Mouse (Mus musculus) left cerebral cortex, adult 2 months (tissue): ENCODE results near the gene Cypt12. TPM values are rescaled to one million over a fixed set of nuclear protein-coding genes. Genes with fewer than 3 reads are reported as not detected.

ENCODE experiments used
- DNase-seq, 2 experiments: peaks; one replicate each; pipeline ENCODE4 v3.0.0; 2021 to 2022; ENCODE audit warnings: low spot score in 2 of 2, mixed read lengths in 1 of 2; ENCODE audit errors: extremely low spot score in 1 of 2
- H3K27ac ChIP-seq: fragments of 200-600 bp; 2 replicates; pipeline ENCODE4 v1.8.1; 2022
- H3K4me3 ChIP-seq: fragments of 200-600 bp; 2 replicates; pipeline ENCODE4 v1.8.1; 2022
- CTCF ChIP-seq: fragments of 200-600 bp; IDR thresholded peaks from 2 replicates; pipeline ENCODE4 v1.8.1; 2022; ENCODE audit warnings: antibody characterized with exemption, mild to moderate bottlenecking, moderate library complexity
- intact Hi-C: fragments of 180-260 bp; cut with DNase I; formaldehyde crosslinking; loops from one replicate; pipeline ENCODE4 v1.15.1; 2025
- long read RNA-seq, 2 experiments: library from polyadenylated mRNA; stranded (forward); transcript quantifications; one replicate each; pipeline ENCODE4 v2.0.0; 2021; ENCODE audit warnings: borderline mapping rate in 2 of 2
- total RNA-seq, 2 experiments: library from RNA; stranded (reverse); gene quantifications; 2 replicates each; pipeline ENCODE4 v1.2.3; 2021

The Cypt12 gene
- not detected for total RNA-seq
- long read RNA-seq, experiment 1, result 0 reads
- long read RNA-seq, experiment 2, result 0 reads

GRCm38 (mm10) chr3:17948299-17948698 lies at the start of gene Cypt12:
Gene Cypt12 (plus strand): TSS chr3:17948410.
- no peak for TF ChIP-seq CTCF
- Histone ChIP-seq H3K4me3 (no peak within 1 kb of the TSS), H3K27ac (no peak within 1 kb of the TSS)
- intact Hi-C loops, result no loop called here
- DNase-seq, result no peak

- no peak for TF ChIP-seq CTCF
- no peak for DNase-seq
- intact Hi-C loops, result no loop called here
- Histone ChIP-seq H3K4me3 (no peak overlapping the region), H3K27ac (no peak overlapping the region)
Observed at GRCm38 (mm10) chr3:17913796-17914195, 34.4 kb upstream of the Cypt12 start.

- no peak for TF ChIP-seq CTCF
Observed at GRCm38 (mm10) chr3:17940206-17940605, 8.0 kb upstream of the Cypt12 start.

More at GRCm38 (mm10) chr3:17940206-17940605, 8.0 kb upstream of the Cypt12 start:
- intact Hi-C loops, result no loop called here
- no peak overlapping the region for H3K27ac ChIP-seq
- DNase-seq, result no peak
- no peak overlapping the region for H3K4me3 ChIP-seq
